Mouse (Mus musculus): ENCODE measurements around the gene Tiam1. TPM values are rescaled to one million over a fixed set of nuclear protein-coding genes. Genes with fewer than 3 reads are reported as not detected.
"Not testable (repeated sequence)": the region's sequence is repeated elsewhere in the genome, so short reads cannot be mapped to it uniquely, and the experiment has no call there.

The Tiam1 gene
- polyA plus RNA-seq, 1 experiment from 2014 or later = 24.9 TPM

DNA sequence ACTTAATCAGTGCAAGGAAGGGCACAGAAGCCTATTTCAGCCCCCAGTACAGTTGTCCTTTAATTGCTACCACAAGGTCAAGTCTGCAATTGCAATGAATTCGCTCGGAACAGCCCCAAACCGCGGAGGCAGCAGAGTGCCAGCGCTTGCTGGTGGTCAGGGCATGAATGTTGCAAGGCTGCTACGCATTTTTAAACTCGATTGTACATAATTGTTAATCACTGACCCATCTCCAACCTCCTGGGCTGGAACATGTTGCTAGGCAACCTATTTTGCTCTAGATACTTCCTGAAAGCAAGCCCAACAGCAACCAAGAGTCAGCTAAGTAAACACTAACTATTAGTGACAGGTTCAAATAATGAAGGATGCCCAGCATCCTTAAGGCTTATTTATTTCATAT, 70.1 kb downstream of the Tiam1 start:
- H3K4me1 ChIP-seq (ENCODE audit: control insufficient read depth, insufficient read depth, low read length) = peaks cover 22% of the 10 kb centered on the region
- no peaks in the 10 kb centered on the region for H3K9me3 ChIP-seq (replicated peaks; ENCODE audit: control insufficient read depth, low read length)
- H3K9ac ChIP-seq (ENCODE audit: low read depth, low read length) = no peak overlapping the region
- H3K36me3 ChIP-seq (ENCODE audit: control insufficient read depth, insufficient read depth, low read length) = no peaks in the 10 kb centered on the region
- H3K27me3 ChIP-seq (ENCODE audit: control insufficient read depth, insufficient read depth, low read length) = no peaks in the 10 kb centered on the region
- H3K4me2 ChIP-seq = no peak overlapping the region
- H3K4me3 ChIP-seq (ENCODE audit: low read depth, low read length) = no peak overlapping the region
- no peak for ATAC-seq (replicated peaks; ENCODE audit: insufficient number of reproducible peaks, low FRiP score, low TSS enrichment)
- 67% methylated on average over 7 of the region's 7 CpGs for WGBS (ENCODE audit: insufficient replicate concordance)
- H3K27ac ChIP-seq (ENCODE audit: low read depth, low read length) = no peak overlapping the region; the same call in 1 of the 2 replicates

DNA sequence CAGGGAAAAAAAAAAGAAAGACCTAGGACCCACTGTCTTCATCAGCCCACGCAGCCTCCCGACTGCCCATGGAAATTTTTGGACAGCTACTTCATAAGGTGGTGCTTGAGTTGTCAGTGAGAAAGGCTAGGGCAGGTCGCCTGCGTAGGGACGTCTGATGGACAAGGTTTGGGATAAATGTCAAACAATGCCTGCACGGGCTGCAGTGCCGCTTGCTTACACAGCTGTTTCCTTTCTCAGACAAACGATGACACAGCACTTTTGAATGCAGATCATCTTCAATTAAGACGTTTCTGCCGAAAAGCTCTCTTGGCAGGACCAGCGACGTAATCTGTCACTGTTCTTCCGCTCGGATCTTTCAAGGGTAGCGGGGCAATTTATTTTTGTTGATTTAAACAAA, 70.9 kb downstream of the Tiam1 start:
- Histone ChIP-seq H3K9me3 (replicated peaks; ENCODE audit: control insufficient read depth, low read length) (no peaks in the 10 kb centered on the region), H3K4me2 (peak overlapping the region; percentile 37), H3K4me3 (ENCODE audit: low read depth, low read length) (no peak overlapping the region), H3K9ac (ENCODE audit: low read depth, low read length) (no peak overlapping the region; the same call in 1 of the 2 replicates), H3K27me3 (ENCODE audit: control insufficient read depth, insufficient read depth, low read length) (no peaks in the 10 kb centered on the region), H3K27ac (ENCODE audit: low read depth, low read length) (no peak overlapping the region), H3K36me3 (ENCODE audit: control insufficient read depth, insufficient read depth, low read length) (no peaks in the 10 kb centered on the region), H3K4me1 (ENCODE audit: control insufficient read depth, insufficient read depth, low read length) (peaks cover 22% of the 10 kb centered on the region)
- 0 out of 2 replicates have a peak, but pooled peaks have one; percentile 43 for ATAC-seq (replicated peaks; ENCODE audit: insufficient number of reproducible peaks, low FRiP score, low TSS enrichment)
- 26% methylated on average over 15 of the region's 15 CpGs for WGBS (ENCODE audit: insufficient replicate concordance)

DNA sequence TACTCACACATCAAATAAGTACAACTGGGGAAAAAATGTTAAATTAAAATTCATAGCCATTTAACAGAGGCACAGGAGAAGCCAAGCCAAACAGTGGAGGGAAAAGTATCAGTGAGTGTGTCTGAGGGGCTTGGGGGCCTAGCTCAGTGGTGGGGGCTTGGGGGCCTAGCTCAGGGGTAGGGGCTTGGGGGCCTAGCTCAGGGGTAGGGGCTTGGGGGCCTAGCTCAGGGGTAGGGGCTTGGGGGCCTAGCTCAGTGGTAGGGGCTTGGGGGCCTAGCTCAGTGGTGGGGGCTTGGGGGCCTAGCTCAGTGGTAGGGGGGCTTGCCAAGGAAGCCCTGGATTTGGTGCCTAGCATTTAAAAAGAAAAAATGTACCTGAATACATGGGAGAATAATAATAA, 72.4 kb downstream of the Tiam1 start:
- not testable (repeated sequence) for H3K36me3 ChIP-seq (ENCODE audit: control insufficient read depth, insufficient read depth, low read length); H3K9me3 ChIP-seq (replicated peaks; ENCODE audit: control insufficient read depth, low read length); H3K27ac ChIP-seq (ENCODE audit: low read depth, low read length); H3K27me3 ChIP-seq (ENCODE audit: control insufficient read depth, insufficient read depth, low read length); H3K9ac ChIP-seq (ENCODE audit: low read depth, low read length); H3K4me2 ChIP-seq; H3K4me3 ChIP-seq (ENCODE audit: low read depth, low read length)
- peaks cover 22% of the 10 kb centered on the region for H3K4me1 ChIP-seq (ENCODE audit: control insufficient read depth, insufficient read depth, low read length)
- peak; percentile 85 for ATAC-seq (replicated peaks; ENCODE audit: insufficient number of reproducible peaks, low FRiP score, low TSS enrichment)

DNA sequence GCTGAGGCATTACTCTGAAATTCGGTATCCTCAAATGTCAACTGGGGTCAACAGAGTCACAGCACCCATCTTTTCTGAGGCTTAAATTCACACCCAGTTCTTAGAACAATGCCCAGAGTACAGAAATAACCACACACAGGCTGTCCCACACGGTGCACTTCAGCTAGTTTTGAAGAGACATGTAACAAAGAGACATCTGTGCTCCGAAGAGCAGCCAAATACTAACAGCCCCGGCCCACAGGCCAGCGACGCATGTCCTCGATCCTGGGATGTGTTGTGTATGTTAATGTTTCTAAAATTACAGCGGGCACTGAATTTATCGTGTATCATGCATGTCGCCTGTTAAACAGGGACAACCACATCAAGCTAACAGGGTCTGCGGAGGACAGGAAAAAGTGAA, 73.5 kb downstream of the Tiam1 start:
- Histone ChIP-seq H3K36me3 (ENCODE audit: control insufficient read depth, insufficient read depth, low read length) (0 out of 2 replicates have a peak, but pooled peaks cover under 1% of the 10 kb centered on the region), H3K4me1 (ENCODE audit: control insufficient read depth, insufficient read depth, low read length) (peaks cover 22% of the 10 kb centered on the region), H3K27ac (ENCODE audit: low read depth, low read length) (no peak overlapping the region), H3K27me3 (ENCODE audit: control insufficient read depth, insufficient read depth, low read length) (no peaks in the 10 kb centered on the region), H3K9ac (ENCODE audit: low read depth, low read length) (no peak overlapping the region), H3K4me3 (ENCODE audit: low read depth, low read length) (no peak overlapping the region), H3K9me3 (replicated peaks; ENCODE audit: control insufficient read depth, low read length) (no peaks in the 10 kb centered on the region), H3K4me2 (no peak overlapping the region)
- no peak for ATAC-seq (replicated peaks; ENCODE audit: insufficient number of reproducible peaks, low FRiP score, low TSS enrichment)
- WGBS (ENCODE audit: insufficient replicate concordance) = 87% methylated on average over 11 of the region's 11 CpGs

DNA sequence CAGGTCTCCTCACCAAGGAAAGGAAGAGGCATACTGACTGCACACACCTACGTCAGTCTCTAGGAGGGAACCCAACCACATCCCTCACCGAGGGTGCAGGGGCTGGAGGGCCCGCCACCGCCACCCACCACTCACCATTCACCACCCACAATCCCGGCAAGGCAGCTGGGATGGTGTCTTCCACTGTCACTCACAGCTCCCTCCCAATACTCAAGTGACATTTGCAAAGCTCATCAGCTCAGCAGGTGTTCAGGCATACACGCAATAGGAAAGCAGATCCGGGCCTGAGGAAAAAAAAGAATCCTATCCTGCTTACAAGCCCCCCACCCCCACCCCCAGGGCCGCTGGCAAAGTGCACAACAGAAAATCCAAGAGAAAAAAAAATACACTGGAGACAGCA, 74.4 kb downstream of the Tiam1 start:
- Histone ChIP-seq H3K4me1 (ENCODE audit: control insufficient read depth, insufficient read depth, low read length) (peaks cover 22% of the 10 kb centered on the region), H3K4me3 (ENCODE audit: low read depth, low read length) (no peak overlapping the region), H3K4me2 (no peak overlapping the region), H3K27ac (ENCODE audit: low read depth, low read length) (no peak overlapping the region), H3K36me3 (ENCODE audit: control insufficient read depth, insufficient read depth, low read length) (0 out of 2 replicates have a peak, but pooled peaks cover 5% of the 10 kb centered on the region), H3K27me3 (ENCODE audit: control insufficient read depth, insufficient read depth, low read length) (no peaks in the 10 kb centered on the region), H3K9ac (ENCODE audit: low read depth, low read length) (no peak overlapping the region), H3K9me3 (replicated peaks; ENCODE audit: control insufficient read depth, low read length) (no peaks in the 10 kb centered on the region)
- WGBS (ENCODE audit: insufficient replicate concordance) = 63% methylated on average over 8 of the region's 8 CpGs
- ATAC-seq (replicated peaks; ENCODE audit: insufficient number of reproducible peaks, low FRiP score, low TSS enrichment) = no peak

DNA sequence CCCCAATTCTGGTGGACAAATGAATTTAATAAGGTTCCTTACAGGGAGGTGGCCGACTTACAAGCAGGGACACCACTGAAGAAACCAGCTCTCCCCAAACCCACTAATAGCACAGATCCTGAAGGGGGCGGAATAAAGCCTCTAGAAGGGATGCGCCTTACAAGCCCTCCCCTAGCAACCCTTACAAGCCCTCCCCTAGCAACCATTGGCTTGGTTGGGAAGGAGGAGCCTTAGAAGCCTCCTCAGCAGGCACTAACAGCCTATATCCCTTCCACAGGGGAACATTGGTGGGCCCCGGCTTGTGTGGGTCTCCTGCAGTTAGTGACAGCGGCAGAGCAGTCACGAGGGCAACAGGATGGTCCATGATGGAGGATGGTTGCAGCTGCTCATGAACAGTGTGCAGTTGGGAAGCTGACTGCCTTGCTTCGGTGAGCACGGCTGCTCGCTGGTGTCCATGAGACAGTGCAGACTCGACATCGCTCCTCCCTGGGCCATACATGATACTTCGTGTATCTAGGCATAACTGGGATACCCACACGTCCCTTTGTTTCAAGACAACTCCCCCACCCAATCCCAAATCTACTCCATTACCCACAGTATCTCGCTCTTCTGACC, 90.6 kb downstream of the Tiam1 start:
- peaks cover 7% of the 10 kb centered on the region; the same call in 1 of the 2 replicates for H3K4me1 ChIP-seq (ENCODE audit: control insufficient read depth, insufficient read depth, low read length)
- H3K9me3 ChIP-seq (replicated peaks; ENCODE audit: control insufficient read depth, low read length) = no peaks in the 10 kb centered on the region
- H3K4me3 ChIP-seq (ENCODE audit: low read depth, low read length) = no peak overlapping the region
- H3K4me2 ChIP-seq = no peak overlapping the region
- 69% methylated on average over 14 of the region's 14 CpGs for WGBS (ENCODE audit: insufficient replicate concordance)
- H3K36me3 ChIP-seq (ENCODE audit: control insufficient read depth, insufficient read depth, low read length) = no peaks in the 10 kb centered on the region
- no peak for ATAC-seq (replicated peaks; ENCODE audit: insufficient number of reproducible peaks, low FRiP score, low TSS enrichment)
- no peaks in the 10 kb centered on the region for H3K27me3 ChIP-seq (ENCODE audit: control insufficient read depth, insufficient read depth, low read length)
- H3K27ac ChIP-seq (ENCODE audit: low read depth, low read length) = no peak overlapping the region
- no peak overlapping the region for H3K9ac ChIP-seq (ENCODE audit: low read depth, low read length)

DNA sequence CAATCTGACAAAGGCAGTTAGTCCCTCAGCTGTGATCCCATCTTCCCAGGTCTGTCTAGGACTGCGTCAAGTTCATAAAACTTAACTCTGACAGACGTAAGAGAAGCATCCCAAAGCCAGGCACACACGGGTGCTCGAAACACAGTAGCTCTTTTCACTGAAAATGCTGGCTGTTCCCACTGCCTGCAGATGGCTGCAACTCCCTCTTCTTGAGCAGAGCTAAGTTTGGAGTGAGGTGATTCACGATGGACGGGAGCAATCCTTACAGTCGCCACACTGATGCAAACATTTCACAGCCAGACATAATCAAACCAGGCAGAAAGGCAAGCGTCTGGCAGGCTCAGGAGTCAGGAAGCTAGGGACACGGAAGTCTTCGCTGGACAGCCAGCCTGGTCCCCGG, 91.2 kb downstream of the Tiam1 start:
- 53% methylated on average over 11 of the region's 11 CpGs for WGBS (ENCODE audit: insufficient replicate concordance)
- H3K36me3 ChIP-seq (ENCODE audit: control insufficient read depth, insufficient read depth, low read length) = no peaks in the 10 kb centered on the region
- H3K9me3 ChIP-seq (replicated peaks; ENCODE audit: control insufficient read depth, low read length) = no peaks in the 10 kb centered on the region
- H3K27me3 ChIP-seq (ENCODE audit: control insufficient read depth, insufficient read depth, low read length) = no peaks in the 10 kb centered on the region
- no peak for ATAC-seq (replicated peaks; ENCODE audit: insufficient number of reproducible peaks, low FRiP score, low TSS enrichment)
- H3K4me3 ChIP-seq (ENCODE audit: low read depth, low read length) = no peak overlapping the region
- H3K27ac ChIP-seq (ENCODE audit: low read depth, low read length) = 0 out of 2 replicates have a peak overlapping the region, but pooled peaks have one; percentile 17
- no peak overlapping the region for H3K4me2 ChIP-seq
- no peak overlapping the region for H3K9ac ChIP-seq (ENCODE audit: low read depth, low read length)
- H3K4me1 ChIP-seq (ENCODE audit: control insufficient read depth, insufficient read depth, low read length) = peaks cover 7% of the 10 kb centered on the region; the same call in 1 of the 2 replicates

DNA sequence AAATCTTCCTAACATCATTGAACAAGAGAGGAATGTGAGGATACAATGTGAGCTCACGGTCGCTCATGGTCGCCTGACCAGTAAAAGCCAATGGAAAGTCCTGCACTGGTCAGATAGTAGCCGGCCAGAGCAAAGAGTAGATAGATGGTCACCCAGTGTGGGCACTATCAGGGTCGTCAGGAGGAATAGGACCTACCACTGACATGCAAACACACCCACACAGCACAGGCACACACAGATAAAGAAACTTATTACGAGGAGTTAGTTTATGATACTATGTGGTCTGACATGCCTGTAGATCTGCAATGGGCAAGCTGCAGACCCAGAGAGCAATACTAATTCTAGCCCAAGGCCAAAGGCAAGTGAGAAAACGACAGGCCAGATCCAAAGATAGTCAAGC, 92.5 kb downstream of the Tiam1 start:
- WGBS (ENCODE audit: insufficient replicate concordance) = 71% methylated on average over 7 of the region's 7 CpGs
- Histone ChIP-seq H3K36me3 (ENCODE audit: control insufficient read depth, insufficient read depth, low read length) (no peaks in the 10 kb centered on the region), H3K27ac (ENCODE audit: low read depth, low read length) (no peak overlapping the region), H3K4me2 (no peak overlapping the region), H3K9me3 (replicated peaks; ENCODE audit: control insufficient read depth, low read length) (no peaks in the 10 kb centered on the region), H3K9ac (ENCODE audit: low read depth, low read length) (no peak overlapping the region), H3K4me3 (ENCODE audit: low read depth, low read length) (no peak overlapping the region), H3K27me3 (ENCODE audit: control insufficient read depth, insufficient read depth, low read length) (no peaks in the 10 kb centered on the region), H3K4me1 (ENCODE audit: control insufficient read depth, insufficient read depth, low read length) (peaks cover 7% of the 10 kb centered on the region; the same call in 1 of the 2 replicates)
- ATAC-seq (replicated peaks; ENCODE audit: insufficient number of reproducible peaks, low FRiP score, low TSS enrichment) = 0 out of 2 replicates have a peak, but pooled peaks have one; percentile 18

DNA sequence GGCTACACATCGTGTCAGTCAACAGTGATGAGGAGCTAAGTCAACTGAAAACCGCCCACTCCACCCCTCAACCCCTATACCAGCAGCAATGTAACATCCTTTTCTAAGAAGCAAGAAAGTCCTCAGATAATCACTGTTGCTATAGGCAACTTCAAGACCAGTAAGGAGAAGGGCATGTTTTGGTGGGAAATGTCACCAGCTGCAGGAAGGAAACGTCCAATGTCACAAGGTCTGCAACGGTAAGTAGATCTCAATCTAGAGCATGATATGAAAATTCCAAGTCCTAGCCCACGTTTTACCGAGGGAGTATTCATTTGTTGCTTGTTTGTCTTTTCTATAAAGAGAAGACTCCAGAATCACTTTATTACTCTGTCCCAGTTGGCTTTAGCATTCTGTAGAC, 95.7 kb downstream of the Tiam1 start:
- no peak for ATAC-seq (replicated peaks; ENCODE audit: insufficient number of reproducible peaks, low FRiP score, low TSS enrichment)
- Histone ChIP-seq H3K36me3 (ENCODE audit: control insufficient read depth, insufficient read depth, low read length) (no peaks in the 10 kb centered on the region), H3K4me1 (ENCODE audit: control insufficient read depth, insufficient read depth, low read length) (peaks cover 5% of the 10 kb centered on the region), H3K4me2 (no peak overlapping the region), H3K27ac (ENCODE audit: low read depth, low read length) (no peak overlapping the region), H3K27me3 (ENCODE audit: control insufficient read depth, insufficient read depth, low read length) (no peaks in the 10 kb centered on the region), H3K4me3 (ENCODE audit: low read depth, low read length) (no peak overlapping the region), H3K9me3 (replicated peaks; ENCODE audit: control insufficient read depth, low read length) (no peaks in the 10 kb centered on the region), H3K9ac (ENCODE audit: low read depth, low read length) (no peak overlapping the region)
- WGBS (ENCODE audit: insufficient replicate concordance) = 80% methylated on average over 6 of the region's 6 CpGs
